In the genomic region with DNA sequence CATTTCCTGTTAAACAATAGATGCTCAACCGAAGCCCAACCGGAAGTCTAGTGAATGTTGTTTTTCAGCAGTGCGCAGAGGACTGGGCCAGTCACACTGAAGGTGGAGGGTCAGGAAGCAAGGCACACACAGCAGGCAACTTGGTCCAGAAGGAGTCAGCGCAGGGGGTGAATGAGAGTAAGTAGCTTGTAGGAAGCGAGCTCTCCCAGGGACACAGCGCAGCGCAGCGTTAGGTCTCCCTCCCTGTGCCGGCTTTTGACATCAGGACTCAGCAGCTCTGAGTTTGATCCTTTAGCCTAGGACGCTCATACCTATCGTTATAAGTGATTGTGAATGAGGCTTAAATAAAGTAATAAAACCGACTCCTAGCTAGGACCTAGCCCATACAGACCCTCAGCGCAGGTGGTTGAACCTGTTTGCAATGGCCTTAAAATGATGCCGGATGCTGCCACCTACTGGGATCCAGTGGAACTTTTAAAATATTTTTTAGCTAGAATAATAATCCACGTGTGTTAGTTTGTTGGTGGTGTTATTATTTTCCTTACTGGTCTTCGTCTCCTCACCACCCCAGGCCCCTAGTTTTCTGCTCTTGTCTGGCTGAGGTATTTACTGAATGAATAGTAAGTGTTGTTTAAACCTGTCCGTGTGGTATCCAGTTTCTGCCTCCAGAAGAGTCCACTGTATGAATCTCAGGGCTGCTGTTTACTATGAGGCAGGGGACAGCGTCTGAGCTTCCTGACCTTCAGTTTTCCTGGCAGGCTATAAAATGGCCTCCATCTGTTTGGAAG, we compare ENCODE assay signal across 8 mouse cellular contexts.
DNase-seq lines count a peak whose midpoint lies in the region; ATAC-seq lines count a peak whose summit lies in the region.

No protein-coding gene starts in this region.

- no peaks in the 10 kb centered on the region; the same call in 1 of the 2 replicates for H3K9me3 ChIP-seq in forebrain, embryonic 10.5 days
- no peaks in the 10 kb centered on the region for H3K9me3 ChIP-seq in hindbrain, embryonic 13.5 days

- WGBS in forebrain, embryonic 10.5 days, result 15% methylated on average over 18 of the region's 18 CpGs
- WGBS in hindbrain, embryonic 13.5 days, result 16% methylated on average over 18 of the region's 18 CpGs

- H3K36me3 ChIP-seq in forebrain, embryonic 10.5 days (replicated peaks), result no peaks in the 10 kb centered on the region
- no peaks in the 10 kb centered on the region for H3K36me3 ChIP-seq in hindbrain, embryonic 13.5 days

- peak; percentile 62; the same call in 1 of the 2 replicates for ATAC-seq in frontal cortex, adult (ENCODE audit: low TSS enrichment)
- ATAC-seq in hindbrain, embryonic 13.5 days (ENCODE audit: low FRiP score), result peak; percentile 74

- no peak for DNase-seq in frontal cortex, postnatal 25 days (ENCODE audit: low spot score in 2 of 2)
- DNase-seq in c-Kit-positive CD71-positive TER-119-positive erythroid progenitor cells, embryonic 14.5 days (ENCODE audit: low spot score), result peak; percentile 20
- peak; percentile 60 for DNase-seq in forebrain, embryonic 10.5 days (ENCODE audit: extremely low spot score, low spot score)
- DNase-seq in layer of hippocampus, postnatal 14 days (ENCODE audit: low spot score in 2 of 2), result peak; percentile 24 to 58
- DNase-seq in lung, postnatal 4 days, result peak; percentile 31 to 48
- peak; percentile 44 to 62 for DNase-seq in right cerebral cortex, adult 2 months (ENCODE audit: low spot score in 2 of 2)

- H3K4me3 ChIP-seq in forebrain, embryonic 10.5 days, result peak overlapping the region; percentile 47
- H3K4me3 ChIP-seq in hindbrain, embryonic 13.5 days, result peak overlapping the region; percentile 27

- peak overlapping the region; percentile 35; the same call in 1 of the 2 replicates for H3K9ac ChIP-seq in hindbrain, embryonic 13.5 days

- H3K27me3 ChIP-seq in forebrain, embryonic 10.5 days (ENCODE audit: poor library complexity, severe bottlenecking), result peaks cover 5% of the 10 kb centered on the region
- H3K27me3 ChIP-seq in hindbrain, embryonic 13.5 days, result peaks cover 2% of the 10 kb centered on the region; the same call in 1 of the 2 replicates

- peaks cover 4% of the 10 kb centered on the region for H3K4me1 ChIP-seq in forebrain, embryonic 10.5 days
- H3K4me1 ChIP-seq in hindbrain, embryonic 13.5 days (replicated peaks), result peaks cover 4% of the 10 kb centered on the region

- H3K27ac ChIP-seq in forebrain, embryonic 10.5 days, result peak overlapping the region; percentile 51; the same call in 1 of the 2 replicates
- H3K27ac ChIP-seq in hindbrain, embryonic 13.5 days, result no peak overlapping the region

- H3K4me2 ChIP-seq in hindbrain, embryonic 13.5 days, result peak overlapping the region; percentile 56

Comparison
In these comparisons a context has a peak if more than half of its experiments do, and no peak if none do; other contexts are left out.
1. DNase-seq: peak in c-Kit-positive CD71-positive TER-119-positive erythroid progenitor cells, embryonic 14.5 days (single experiment), forebrain, embryonic 10.5 days (single experiment), layer of hippocampus, postnatal 14 days (2 of 2), lung, postnatal 4 days (2 of 2) and right cerebral cortex, adult 2 months (2 of 2); none in frontal cortex, postnatal 25 days (0 of 2).